Mouse (Mus musculus) gastrocnemius, postnatal 10 days (tissue): ENCODE measurements at regions not wholly inside any gene's neighbourhood (a gene's known extent, or its start where the extent isn't known, plus 50 kb on each side); places are given as distances from the start of the nearest gene placed in this dataset.
A peak's percentile ranks its signal among the peaks of the same experiment; 100 is the strongest.

Experiments
- DNase-seq: peaks from one replicate; pipeline ENCODE4 v3.0.0; 2021; ENCODE audit warnings: mixed read lengths

DNA sequence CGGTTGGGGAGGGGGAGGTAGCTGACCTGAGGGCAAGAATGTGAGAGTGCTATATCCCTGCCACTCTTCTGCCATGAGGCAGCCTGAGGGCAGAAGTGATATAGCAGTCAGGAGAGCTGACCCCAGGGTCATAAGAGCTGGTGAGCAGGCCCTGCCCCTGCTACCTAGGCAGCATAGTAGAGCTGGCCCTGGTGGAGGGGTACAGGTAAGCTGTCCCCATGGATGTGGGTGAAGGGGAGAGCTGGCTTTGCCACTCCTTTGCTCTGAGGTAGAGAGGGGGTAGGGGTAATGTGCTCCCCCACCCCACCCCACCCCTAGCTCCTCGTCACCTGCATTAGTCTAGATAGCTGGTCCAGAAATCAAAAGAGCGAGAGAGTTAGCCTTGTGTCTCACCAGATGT lies 61.3 kb upstream of the Gm3839 start:
- DNase-seq = no peak

DNA sequence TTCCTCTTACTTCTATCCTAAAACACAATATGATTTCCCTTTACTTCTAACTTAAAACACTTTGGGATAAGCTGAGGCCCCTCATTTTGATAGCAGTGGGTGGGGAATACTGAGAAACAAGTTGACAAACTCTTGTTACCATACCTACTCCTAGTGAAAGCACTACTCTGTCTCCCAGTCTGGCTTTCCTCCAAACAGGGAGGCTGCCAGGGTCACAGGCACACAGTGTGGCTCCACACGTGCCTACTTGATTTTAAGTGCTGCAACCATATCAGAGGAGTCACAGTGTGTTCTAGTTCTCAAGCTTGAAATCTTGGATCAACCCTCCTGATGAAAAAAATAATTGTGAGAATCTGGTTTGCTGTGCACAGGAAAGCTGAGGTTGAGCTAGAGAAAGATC lies 65.8 kb upstream of the Gm3839 start:
- DNase-seq = peak; percentile 9

DNA sequence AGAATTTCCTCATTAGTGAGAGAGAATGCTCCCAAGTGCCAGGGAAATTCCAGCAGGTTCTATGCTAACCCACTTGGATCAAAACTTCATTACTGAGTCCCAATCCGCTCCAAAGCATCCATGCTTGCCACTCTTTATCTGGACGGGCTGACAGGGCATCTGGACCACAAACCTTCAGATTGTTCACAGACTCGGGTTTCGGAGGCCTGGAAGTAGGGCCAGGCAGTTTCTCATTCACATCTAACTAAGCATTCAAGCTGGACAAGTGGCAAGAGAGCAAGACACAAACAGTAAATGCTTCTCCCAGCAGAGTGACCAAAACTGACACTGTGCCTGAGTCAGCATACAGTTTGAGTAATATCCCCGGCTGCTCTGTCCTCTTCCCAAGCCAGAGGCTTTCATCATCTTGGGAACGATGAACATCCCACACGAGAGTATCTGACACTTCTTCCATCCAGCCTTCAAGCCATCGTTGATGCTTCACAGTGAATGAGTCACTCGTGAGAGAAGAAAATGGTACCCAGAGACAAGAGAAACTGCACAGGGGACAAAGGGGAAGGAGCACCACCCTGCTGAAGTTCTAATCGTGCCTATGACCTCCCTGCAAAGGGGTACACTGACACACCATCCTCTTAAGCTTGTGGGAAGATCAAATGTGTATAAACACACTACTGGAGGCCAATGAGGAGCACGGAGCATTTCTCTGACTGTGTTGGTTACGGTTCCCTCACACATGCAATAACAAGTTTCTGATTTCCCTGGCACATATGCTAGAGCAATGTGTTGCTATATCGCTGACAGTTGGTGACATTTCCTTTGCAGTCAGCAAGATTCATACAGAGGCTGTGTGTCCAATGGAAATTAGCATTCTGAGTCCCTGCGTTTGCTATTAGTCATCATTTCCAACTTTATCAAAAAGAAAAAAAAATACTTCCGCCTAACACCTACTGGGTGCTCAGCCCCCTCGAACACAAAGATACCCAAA lies 72.0 kb upstream of the Gm3839 start:
- no peak for DNase-seq

DNA sequence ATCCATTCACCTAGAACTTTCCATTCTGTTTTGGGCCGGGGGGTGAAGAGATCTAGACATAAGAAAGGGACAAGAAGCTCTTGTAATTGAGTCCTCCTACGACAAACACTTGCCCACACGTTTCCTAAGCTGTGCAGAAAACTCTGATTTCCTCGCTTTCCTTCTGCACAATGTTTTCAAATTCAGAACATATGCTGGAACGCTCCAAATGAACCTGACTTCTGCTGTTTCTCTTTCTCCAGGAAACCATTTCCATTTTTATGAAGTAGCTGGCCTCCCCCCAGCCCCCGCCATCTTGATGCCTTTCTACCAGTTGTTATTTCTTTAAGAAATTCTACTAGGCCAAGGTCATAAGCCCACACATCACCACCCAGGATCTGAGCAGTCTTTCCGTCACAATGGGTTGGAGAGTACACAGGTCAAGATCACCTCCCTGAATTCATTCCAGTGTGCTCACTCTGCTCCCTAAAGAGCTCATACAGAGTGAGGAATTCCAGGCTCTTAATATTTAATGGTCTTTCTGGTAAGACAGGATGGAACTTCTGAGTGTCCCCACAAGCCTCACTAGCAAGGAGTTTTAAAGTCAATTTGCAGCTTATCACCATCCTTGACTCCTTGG lies 78.7 kb upstream of the Gm3839 start:
- DNase-seq = no peak

DNA sequence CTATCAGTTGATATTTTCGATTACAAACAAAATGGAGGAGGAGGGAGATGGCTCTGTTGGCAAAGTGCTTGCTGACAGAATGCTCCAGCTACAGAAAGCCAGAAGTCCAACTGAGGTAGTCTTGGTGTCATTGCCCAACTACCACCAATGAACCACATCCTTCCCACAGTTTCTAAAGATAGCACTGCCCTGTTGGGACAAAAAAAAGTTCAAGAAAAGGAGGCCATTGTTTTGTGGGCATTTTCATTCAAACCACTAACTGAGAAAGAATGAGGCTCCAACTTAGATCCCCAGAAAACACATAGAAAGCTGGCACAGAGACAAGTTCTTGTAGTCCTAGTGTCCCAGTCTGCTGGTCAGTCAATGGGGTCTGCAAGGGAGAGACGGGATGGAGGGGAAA lies 82.1 kb upstream of the Gm3839 start:
- DNase-seq = no peak

DNA sequence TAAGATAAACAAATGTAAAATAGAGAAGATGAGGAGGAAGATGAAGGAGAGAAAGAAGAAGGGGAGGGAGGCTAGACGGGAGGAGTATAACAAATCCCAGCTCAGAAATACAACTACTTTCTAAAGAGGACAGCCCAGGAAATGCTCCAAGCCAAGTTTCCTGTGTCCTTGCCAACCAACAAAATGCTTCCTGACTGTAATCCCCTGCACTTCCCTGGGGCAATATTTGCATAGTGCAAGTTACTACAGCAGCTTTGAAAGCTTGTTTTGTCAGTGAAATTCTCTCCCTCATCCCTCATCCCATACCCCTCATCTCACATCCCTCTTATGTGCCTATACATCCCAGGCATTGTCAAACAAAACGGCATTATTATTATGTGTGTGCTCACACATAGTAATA lies 83.7 kb upstream of the Gm3839 start:
- DNase-seq = no peak

DNA sequence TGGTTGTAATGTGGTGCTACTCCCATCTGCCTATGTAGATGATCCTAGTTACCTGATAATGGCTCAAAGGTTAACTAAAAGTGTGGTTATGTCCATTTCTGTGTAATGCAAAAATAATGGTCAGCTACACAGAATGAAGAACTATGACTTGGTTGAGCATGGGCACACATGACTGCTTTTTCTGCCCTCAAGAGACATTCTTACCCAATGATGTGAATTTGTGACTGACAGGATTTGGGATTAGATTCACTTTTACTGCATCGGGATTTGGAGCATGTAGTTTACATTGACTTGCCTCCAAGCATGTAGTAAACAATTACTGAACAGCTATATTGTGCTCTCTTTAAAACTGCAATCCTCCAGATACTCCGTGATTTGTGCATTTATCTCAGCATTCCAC lies 93.4 kb upstream of the Gm3839 start:
- DNase-seq = no peak

DNA sequence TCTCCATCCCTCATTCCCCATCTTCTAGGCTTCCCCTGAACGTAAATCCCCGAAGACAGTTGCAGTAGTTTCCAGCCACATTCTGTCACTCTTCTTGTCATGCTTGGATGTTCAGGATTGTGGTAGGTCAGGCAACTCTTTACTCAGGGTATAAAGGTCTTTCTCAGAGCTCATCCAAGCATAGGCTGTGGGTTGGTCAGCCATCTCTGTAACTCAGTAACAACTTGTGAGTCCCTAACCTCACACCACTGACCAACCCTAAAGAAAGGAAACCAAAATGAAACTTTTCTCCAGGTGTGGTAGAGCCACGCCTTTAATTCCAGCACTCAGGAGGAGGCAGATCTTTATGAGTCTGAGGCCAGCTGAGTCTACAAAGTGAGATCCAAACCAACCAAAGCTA lies 75.6 kb upstream of the Ptprg start:
- DNase-seq = no peak

DNA sequence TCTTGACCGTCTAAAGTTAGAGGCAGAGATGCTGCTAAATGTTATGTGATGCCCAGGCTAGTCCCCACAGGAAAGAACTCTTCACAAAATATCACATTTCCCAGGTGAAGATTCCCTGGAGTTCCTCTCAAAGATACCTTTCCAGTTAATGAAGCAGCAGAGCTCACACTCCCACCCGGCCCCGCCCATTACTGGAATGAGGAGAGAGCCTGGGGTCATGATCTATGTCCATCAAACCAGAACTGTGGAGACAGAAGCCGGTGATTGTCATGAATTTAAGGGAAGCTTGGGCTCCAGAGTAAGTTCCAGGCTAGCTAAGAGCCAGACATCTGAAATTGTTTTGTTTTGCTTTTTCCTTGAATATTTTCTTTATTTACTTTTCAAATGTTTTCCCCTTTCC lies 71.2 kb upstream of the Ptprg start:
- DNase-seq = no peak

DNA sequence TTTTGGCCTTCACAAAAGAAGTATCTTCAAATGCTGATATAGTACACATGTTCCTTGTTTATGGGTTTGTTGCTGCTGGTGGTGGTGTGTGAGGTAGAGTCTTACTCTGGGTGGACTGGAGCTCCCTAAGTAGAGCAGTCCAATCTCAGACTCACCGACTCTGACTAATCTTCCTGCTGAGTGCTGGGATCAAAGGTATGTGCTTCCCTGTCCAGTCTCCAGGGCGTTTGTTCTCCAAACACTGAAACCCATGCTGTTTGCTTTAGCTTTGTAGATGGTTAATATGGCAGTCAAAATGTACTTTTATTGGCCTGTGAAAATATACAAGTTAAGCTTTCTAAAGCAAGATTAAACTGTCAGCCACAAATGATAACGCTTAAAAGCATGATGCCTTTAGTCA lies 67.0 kb upstream of the Ptprg start:
- DNase-seq = no peak

DNA sequence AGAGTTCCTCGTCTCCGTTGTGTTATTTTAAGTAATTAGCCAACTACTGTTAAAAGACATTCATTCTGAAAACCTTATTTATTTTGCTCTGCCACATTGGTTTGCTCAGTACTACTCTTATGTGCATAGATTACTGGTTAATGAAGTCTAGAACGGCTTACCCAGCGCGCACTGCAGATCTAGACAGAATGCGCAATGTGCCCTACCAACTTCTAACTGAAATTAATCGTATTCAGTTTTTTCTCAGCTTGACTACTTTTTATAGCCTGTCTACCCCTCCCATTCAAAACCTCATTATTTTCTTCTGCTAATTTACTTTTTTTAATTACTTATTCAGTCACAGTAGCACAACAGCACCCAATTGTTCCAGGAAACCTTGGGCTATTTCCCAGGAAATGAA lies 51.6 kb upstream of the Ptprg start:
- no peak for DNase-seq

DNA sequence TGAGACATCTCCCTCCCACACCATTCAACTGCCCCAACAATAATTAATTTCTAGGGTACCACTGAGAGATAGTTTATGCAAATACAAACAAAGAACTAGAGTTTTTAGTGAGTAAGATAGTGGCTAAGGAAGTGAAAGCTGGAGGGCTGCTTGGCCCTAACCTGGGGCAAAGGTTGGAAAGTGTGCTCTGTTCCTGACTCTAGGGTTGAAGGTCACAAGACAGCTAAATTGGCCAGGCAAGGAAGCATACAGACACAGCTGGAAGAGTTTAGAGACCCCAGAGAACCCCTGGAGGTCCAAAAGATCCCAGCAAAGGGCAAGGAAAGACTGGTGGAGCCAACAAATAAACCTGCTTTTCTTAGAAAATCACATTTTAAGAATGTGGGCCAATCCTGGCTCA lies 50.2 kb upstream of the Ptprg start:
- no peak for DNase-seq
